Mouse (Mus musculus) liver, embryonic 12.5 days (tissue): ENCODE measurements around the gene Otud7b. TPM values are rescaled to one million over a fixed set of nuclear protein-coding genes. Genes with fewer than 3 reads are reported as not detected.
A peak's percentile ranks its signal among the peaks of the same experiment; 100 is the strongest.

Source experiments
- ATAC-seq: fragments of 200-750 bp; cut with Nextera tagmentation; 2 replicates; pipeline ENCODE4 v1.8.0; 2017; ENCODE audit warnings: moderate number of reproducible peaks, mild to moderate bottlenecking, moderate library complexity
- H3K27ac ChIP-seq: fragments of 300-500 bp; sonication (generic); 2 replicates; pipeline ENCODE4 v1.5.1; 2016; ENCODE audit warnings: mild to moderate bottlenecking
- H3K27me3 ChIP-seq: fragments of 300-500 bp; sonication (generic); replicated peaks from 2 replicates; pipeline ENCODE4 v1.6.1; 2016; ENCODE audit warnings: mild to moderate bottlenecking, moderate library complexity
- H3K36me3 ChIP-seq: fragments of 300-500 bp; sonication (generic); 2 replicates; pipeline ENCODE4 v1.6.1; 2016; ENCODE audit warnings: mild to moderate bottlenecking, moderate library complexity
- H3K4me1 ChIP-seq: fragments of 300-500 bp; sonication (generic); 2 replicates; pipeline ENCODE4 v1.6.1; 2016
- H3K4me2 ChIP-seq: fragments of 300-500 bp; sonication (generic); 2 replicates; pipeline ENCODE4 v1.6.1; 2016; ENCODE audit warnings: mild to moderate bottlenecking, moderate library complexity
- H3K4me3 ChIP-seq: fragments of 300-500 bp; sonication (generic); 2 replicates; pipeline ENCODE4 v1.5.1; 2016; ENCODE audit warnings: mild to moderate bottlenecking, moderate library complexity
- H3K9ac ChIP-seq: fragments of 300-500 bp; sonication (generic); 2 replicates; pipeline ENCODE4 v1.6.1; 2016; ENCODE audit warnings: mild to moderate bottlenecking, moderate library complexity
- H3K9me3 ChIP-seq: fragments of 300-500 bp; sonication (generic); replicated peaks from 2 replicates; pipeline ENCODE4 v1.6.1; 2016; ENCODE audit warnings: mild to moderate bottlenecking, moderate library complexity
- WGBS: fragments of 180-500 bp; shearing (Covaris S2); methylation state at CpG from one replicate; pipeline ENCODE4 v1.1.7; 2016; ENCODE audit not compliant: insufficient replicate concordance; 5-methylcytosine and 5-hydroxymethylcytosine counted together
- polyA plus RNA-seq: library from polyadenylated mRNA; unstranded; fragments of >200 nt; fragmentation: Nextera tagmentation; extraction: Ambion mirVana; gene quantifications from 2 replicates; pipeline ENCODE4 v1.2.1, GENCODE M21; 2016

The Otud7b gene
- 10.8 and 12.7 TPM in 2 replicates for polyA plus RNA-seq

DNA sequence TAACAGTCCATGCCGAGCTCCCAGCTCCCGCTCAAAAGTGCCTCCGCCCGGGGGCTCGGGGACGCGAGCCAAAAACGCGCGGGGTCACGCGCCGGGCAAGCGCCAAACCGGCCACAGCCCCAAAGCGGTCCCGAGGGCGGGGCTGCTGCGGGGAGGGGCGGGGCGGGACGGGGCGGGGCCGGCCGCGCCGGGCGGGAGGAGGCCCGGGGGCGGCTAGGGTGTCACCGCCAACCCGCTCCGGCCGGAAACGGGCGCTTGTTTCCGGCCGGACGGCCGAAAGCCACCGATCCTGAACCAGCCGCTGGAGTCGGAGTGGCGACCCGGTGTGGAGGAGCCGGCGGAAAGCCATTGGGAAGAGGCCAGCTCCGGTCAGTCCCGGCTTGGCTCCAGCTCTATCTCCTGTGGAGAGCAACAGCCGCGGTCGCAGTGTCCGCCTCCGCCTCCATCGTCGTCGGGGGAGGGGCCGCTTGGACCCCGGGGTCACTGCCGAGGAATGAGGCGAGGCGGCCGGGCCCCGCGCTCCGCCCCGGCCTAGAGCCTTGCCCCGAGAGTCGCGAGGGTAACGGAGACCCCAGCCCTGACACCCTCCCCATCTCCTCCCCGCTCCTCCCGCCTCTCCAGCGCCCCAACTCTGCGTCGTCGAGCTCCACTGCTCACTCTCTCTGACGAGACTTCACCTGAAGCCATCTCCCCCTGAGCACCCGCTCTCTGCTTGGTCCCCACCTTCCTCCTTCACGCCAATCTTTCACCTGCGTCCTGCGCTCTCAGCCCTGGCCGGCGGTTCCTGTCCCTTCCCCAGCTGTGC, at the start of gene Otud7b:
Gene Otud7b (plus strand): TSS at position 267 of the 805 bp plus-strand sequence.
- ATAC-seq, result peak; percentile 91
- Histone ChIP-seq H3K4me1 (peaks cover 46% of the 10 kb centered on the region), H3K36me3 (peaks cover 3% of the 10 kb centered on the region; the same call in 1 of the 2 replicates), H3K27ac (peak within 1 kb of the TSS; percentile 92), H3K9me3 (no peaks in the 10 kb centered on the region), H3K4me3 (peak within 1 kb of the TSS; percentile 93), H3K27me3 (no peaks in the 10 kb centered on the region), H3K4me2 (peak within 1 kb of the TSS; percentile 95), H3K9ac (peak within 1 kb of the TSS; percentile 95)
- WGBS, result under 1% methylated on average over 82 of the region's 84 CpGs

DNA sequence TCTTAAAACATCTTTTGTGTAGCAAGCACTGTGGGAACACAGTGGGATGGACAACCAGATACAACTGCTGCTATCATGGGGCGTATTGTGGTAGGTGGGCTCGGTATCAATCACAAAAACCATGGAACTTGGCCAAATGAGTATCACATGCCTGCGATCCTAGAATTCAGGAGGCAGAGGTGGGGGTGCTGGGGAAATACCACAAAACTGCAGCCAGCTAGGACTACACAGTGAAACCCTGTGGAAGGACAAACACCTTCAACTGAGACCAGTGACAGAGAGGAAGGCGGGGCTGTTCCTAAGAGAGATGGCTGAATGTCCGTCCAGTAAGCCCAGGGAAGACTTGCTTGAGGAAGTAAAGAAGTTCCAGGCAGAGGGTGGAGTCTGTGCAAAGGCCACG, 49.0 kb upstream of the Otud7b start:
- WGBS, result 75% methylated on average over 6 of the region's 6 CpGs

DNA sequence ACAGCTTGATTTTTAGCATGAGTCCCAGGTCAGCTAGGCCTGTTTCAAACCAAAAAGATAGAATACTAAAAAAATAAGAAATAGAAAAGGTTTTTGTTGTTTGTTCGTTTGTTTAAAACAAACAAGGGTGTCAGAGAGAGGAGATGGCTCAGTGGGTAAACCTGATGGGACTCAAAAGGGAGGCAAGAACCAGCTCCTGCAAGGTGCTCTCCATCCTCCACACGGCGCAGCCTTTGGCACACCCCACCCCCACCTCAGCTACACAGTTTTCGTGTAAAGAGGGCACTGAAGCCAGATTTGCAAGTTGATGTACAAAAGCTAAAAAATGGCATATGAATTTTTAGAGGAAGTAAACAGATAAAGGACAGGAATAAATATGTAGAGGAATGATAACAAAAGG, 48.3 kb upstream of the Otud7b start:
- H3K9me3 ChIP-seq, result no peaks in the 10 kb centered on the region
- peaks cover 16% of the 10 kb centered on the region for H3K36me3 ChIP-seq
- no peak overlapping the region for H3K27ac ChIP-seq
- no peak for ATAC-seq
- H3K4me3 ChIP-seq, result no peak overlapping the region
- H3K4me1 ChIP-seq, result peaks cover 15% of the 10 kb centered on the region
- no peak overlapping the region for H3K9ac ChIP-seq
- 0 out of 2 replicates have a peak overlapping the region, but pooled peaks have one; percentile 85 for H3K4me2 ChIP-seq
- WGBS, result 78% methylated on average over 4 of the region's 4 CpGs
- H3K27me3 ChIP-seq, result no peaks in the 10 kb centered on the region

More for the DNA sequence above, 49.0 kb upstream of the Otud7b start:
- ATAC-seq, result no peak
- H3K9me3 ChIP-seq, result no peaks in the 10 kb centered on the region
- no peaks in the 10 kb centered on the region for H3K27me3 ChIP-seq
- peaks cover 15% of the 10 kb centered on the region for H3K4me1 ChIP-seq
- H3K27ac ChIP-seq, result no peak overlapping the region
- H3K36me3 ChIP-seq, result peaks cover 16% of the 10 kb centered on the region
- no peak overlapping the region for H3K9ac ChIP-seq
- no peak overlapping the region for H3K4me3 ChIP-seq
- no peak overlapping the region for H3K4me2 ChIP-seq

DNA sequence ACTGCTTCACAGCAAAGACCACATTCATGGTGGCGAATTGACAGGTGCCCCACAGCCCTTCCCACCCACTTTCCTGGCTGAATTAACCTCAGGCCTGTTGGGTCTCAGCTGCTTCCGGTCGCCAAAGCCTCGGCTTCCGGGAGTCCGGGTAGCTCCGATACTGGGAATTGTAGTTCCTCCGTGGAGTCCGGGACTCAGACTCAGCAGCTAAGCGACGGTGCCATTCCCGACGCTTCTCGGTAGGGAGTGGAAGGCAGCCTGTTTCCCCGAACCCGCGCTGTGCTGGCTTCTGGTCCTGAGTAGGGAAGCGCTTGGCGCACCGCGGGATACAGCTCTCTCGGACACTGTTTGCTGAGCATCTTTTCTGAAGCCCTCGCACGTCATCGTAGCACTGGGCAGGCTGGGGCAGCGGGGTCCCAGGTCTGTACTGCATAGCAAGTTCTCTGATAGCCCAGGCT, 46.6 kb upstream of the Otud7b start:
- H3K9me3 ChIP-seq, result no peaks in the 10 kb centered on the region
- peak overlapping the region; percentile 92 for H3K27ac ChIP-seq
- peak overlapping the region; percentile 80 for H3K4me3 ChIP-seq
- H3K9ac ChIP-seq, result peak overlapping the region; percentile 90
- H3K4me2 ChIP-seq, result peak overlapping the region; percentile 85
- WGBS, result under 1% methylated on average over 26 of the region's 26 CpGs
- peak; percentile 91 for ATAC-seq
- H3K27me3 ChIP-seq, result no peaks in the 10 kb centered on the region
- H3K4me1 ChIP-seq, result peaks cover 15% of the 10 kb centered on the region
- H3K36me3 ChIP-seq, result peaks cover 11% of the 10 kb centered on the region

DNA sequence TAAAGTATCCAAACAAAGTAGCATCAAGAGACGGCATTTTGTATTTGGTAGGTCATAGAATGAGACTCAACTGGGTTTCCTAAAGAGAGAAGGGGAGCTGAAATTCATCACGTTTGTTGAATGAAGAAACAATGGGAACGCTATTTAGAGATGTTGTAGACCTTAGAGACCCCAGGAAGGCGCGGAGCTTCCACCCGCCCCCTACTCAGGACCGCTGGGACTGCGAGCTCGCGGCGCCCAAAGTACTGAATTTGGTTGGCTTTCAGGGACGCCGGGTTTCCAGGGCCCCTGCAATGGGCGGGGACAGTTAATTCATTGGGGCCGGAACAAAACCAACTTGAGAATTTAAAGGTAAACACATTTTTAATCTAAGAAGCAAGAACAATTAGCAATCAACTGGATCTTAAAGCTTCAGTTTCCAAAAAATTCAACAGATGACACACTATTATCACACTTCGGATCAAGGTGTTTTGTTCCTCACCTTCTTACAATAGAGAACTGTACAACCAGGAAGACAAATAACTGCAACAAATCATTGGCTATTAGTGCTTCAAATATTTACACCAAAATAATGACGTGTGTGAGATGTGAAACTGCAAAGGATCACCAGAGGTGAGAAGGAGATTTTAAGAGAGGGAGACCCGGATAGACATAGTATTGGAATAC, 46.0 kb upstream of the Otud7b start, which contains the start of gene Vps45:
Gene Vps45 (minus strand): TSS at position 236 of the 666 bp plus-strand sequence.
- H3K4me2 ChIP-seq, result peak within 1 kb of the TSS; percentile 85
- H3K36me3 ChIP-seq, result peaks cover 8% of the 10 kb centered on the region
- peak; percentile 80 for ATAC-seq
- peak within 1 kb of the TSS; percentile 90 for H3K9ac ChIP-seq
- H3K4me3 ChIP-seq, result peak within 1 kb of the TSS; percentile 80
- WGBS, result 3% methylated on average over 18 of the region's 18 CpGs
- H3K9me3 ChIP-seq, result no peaks in the 10 kb centered on the region
- peak within 1 kb of the TSS; percentile 92 for H3K27ac ChIP-seq
- H3K4me1 ChIP-seq, result peaks cover 15% of the 10 kb centered on the region
- no peaks in the 10 kb centered on the region for H3K27me3 ChIP-seq

DNA sequence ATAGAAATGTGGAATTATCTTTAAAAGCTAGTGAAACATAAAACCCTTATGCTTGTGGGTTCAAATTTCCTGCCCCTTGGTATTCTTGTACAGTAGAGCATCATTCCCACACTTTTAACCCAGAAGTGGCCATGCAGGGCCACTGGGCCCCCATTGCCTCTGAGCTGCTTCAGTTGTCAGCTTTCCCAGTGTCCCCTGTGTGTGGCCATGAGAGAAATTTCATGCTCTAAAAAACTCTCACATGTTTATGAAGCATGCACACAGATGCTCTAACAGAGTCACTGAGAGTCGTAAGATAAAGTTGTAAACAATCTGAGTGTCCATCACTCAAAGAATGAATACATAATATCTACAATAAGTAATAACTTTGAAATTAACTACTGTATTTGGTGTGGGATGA, 44.2 kb upstream of the Otud7b start:
- no peak overlapping the region for H3K4me3 ChIP-seq
- H3K27me3 ChIP-seq, result no peaks in the 10 kb centered on the region
- H3K36me3 ChIP-seq, result peaks cover 7% of the 10 kb centered on the region; the same call in 1 of the 2 replicates
- H3K4me1 ChIP-seq, result peaks cover 15% of the 10 kb centered on the region
- H3K27ac ChIP-seq, result no peak overlapping the region
- 74% methylated on average over 1 of the region's 1 CpGs for WGBS
- H3K9me3 ChIP-seq, result no peaks in the 10 kb centered on the region
- ATAC-seq, result no peak
- no peak overlapping the region for H3K9ac ChIP-seq
- no peak overlapping the region for H3K4me2 ChIP-seq

DNA sequence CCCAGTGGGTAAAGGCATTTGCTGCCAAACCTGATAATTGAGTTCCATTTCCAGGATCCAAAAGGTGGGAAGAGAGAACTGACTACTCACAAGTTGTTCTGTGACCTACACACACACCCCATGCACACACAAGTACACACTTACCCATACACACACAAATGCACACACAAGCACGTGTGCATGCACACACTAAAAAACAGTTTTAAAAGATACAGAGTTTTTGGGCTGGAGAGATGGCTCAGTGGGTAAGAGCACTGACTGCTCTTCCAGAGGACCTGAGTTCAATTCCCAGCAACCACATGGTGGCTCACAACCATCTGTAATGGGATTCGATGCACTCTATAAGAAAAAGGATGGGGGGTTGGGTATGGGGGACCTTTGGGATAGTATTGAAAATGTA, 41.0 kb upstream of the Otud7b start:
- 74% methylated on average over 2 of the region's 2 CpGs for WGBS
- no peak overlapping the region for H3K4me3 ChIP-seq
- no peak for ATAC-seq
- H3K4me1 ChIP-seq, result peaks cover 12% of the 10 kb centered on the region
- H3K36me3 ChIP-seq, result no peaks in the 10 kb centered on the region
- no peaks in the 10 kb centered on the region for H3K9me3 ChIP-seq
- no peak overlapping the region for H3K27ac ChIP-seq
- no peak overlapping the region for H3K9ac ChIP-seq
- H3K4me2 ChIP-seq, result no peak overlapping the region
- no peaks in the 10 kb centered on the region for H3K27me3 ChIP-seq

DNA sequence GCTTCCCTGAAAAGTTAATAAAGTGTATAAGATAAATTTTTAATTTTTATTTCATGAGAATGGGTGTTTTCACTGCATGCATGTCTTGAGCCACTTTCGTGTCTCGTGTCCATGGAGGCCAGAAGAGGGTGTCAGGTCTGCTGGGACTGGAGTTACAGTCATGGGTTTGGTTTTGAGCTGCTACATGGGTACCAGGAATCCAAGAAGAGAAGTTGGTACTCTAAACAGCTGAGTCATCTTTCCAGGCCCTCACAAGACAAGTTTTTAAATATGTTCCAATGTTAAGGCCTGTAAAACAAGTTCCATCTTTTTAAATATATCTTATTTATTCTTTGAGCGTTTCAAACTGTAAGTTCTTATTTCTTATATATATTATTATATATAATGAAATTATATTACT, 40.1 kb upstream of the Otud7b start:
- no peak for ATAC-seq
- H3K27ac ChIP-seq, result no peak overlapping the region
- WGBS, result 74% methylated on average over 3 of the region's 3 CpGs
- no peaks in the 10 kb centered on the region for H3K9me3 ChIP-seq
- no peaks in the 10 kb centered on the region for H3K27me3 ChIP-seq
- H3K4me2 ChIP-seq, result no peak overlapping the region
- H3K9ac ChIP-seq, result no peak overlapping the region
- H3K4me1 ChIP-seq, result peaks cover 13% of the 10 kb centered on the region
- no peaks in the 10 kb centered on the region for H3K36me3 ChIP-seq
- no peak overlapping the region for H3K4me3 ChIP-seq

DNA sequence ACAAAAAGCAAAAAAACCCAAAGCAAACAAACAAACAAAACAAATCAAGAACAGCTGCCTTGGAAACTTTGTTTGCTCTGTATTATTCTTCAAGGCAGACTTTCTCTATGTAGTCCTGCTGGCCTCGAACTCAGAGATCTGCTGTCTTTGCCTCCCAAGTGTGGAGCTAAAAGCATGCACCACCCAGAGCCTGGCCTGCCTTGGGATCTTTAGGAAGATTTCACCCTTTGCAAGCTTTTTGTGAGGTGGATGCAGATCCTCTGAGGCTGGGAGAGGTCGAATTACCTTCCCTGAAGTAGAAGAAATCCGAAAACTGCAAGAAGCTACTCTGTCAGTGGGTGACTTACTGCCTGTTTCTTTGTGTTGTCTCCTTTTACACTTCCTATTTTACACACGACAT, 39.2 kb upstream of the Otud7b start:
- H3K36me3 ChIP-seq, result no peaks in the 10 kb centered on the region
- no peak overlapping the region for H3K4me2 ChIP-seq
- WGBS, result 46% methylated on average over 4 of the region's 4 CpGs
- no peak overlapping the region for H3K4me3 ChIP-seq
- no peaks in the 10 kb centered on the region for H3K27me3 ChIP-seq
- no peaks in the 10 kb centered on the region for H3K9me3 ChIP-seq
- H3K27ac ChIP-seq, result no peak overlapping the region
- ATAC-seq, result no peak
- H3K4me1 ChIP-seq, result peaks cover 14% of the 10 kb centered on the region
- H3K9ac ChIP-seq, result no peak overlapping the region

DNA sequence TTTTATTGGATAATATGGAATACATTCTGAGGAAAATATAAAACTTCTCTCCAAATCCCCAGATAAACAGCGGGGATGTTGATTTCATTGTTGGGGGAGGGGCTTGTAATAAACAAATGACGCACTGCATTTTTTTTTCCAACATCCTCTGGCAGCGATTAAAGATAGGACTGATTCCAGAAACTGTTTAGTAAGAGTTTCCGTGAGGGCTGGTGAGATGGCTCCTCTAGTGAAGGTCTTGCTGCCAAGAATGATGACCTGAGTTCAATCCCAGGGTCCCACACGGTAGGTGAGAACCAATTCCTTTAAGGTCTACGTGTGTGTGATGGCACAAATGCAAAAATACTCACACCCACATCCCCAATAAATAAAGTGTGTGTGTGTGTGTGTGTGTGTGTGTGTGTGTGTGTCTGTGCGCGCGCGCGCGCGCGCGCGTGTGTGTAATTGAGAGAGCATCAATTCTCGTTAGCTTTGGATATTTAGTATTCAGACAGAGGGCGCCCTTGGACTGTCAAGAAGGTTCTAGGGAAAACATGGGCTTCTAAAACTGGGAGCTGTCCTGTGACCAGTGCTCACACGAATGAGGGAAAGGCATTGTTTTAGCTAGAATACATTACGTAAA, 38.5 kb upstream of the Otud7b start:
- H3K4me3 ChIP-seq, result peak overlapping the region; percentile 17
- H3K4me2 ChIP-seq, result peak overlapping the region; percentile 53
- ATAC-seq, result 0 out of 2 replicates have a peak, but pooled peaks have one; percentile 30
- 32% methylated on average over 20 of the region's 20 CpGs for WGBS
- no peak overlapping the region for H3K27ac ChIP-seq
- no peaks in the 10 kb centered on the region for H3K36me3 ChIP-seq
- no peaks in the 10 kb centered on the region for H3K27me3 ChIP-seq
- no peak overlapping the region for H3K9ac ChIP-seq
- H3K4me1 ChIP-seq, result peaks cover 14% of the 10 kb centered on the region
- no peaks in the 10 kb centered on the region for H3K9me3 ChIP-seq

DNA sequence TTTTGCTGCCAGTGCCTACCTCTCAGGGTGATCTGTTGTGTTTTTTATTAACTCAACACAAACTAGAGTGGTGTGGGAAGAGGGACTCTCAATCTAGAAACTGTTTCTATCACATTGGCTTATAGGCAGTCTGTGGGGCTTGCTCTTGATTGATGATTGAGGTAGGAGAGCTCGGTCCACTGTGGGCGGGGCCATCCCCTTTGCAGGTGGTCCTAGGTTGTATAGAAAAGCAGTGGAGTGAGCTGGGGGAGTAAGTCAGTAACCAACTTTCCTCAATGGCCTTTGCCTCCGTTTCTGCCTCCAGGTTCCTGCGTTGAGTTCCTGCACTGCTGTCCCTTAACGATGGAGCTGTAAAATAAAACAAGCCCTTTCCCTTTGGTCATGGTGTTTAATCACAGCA, 37.6 kb upstream of the Otud7b start:
- Histone ChIP-seq H3K4me2 (no peak overlapping the region), H3K4me1 (peaks cover 14% of the 10 kb centered on the region), H3K27me3 (no peaks in the 10 kb centered on the region), H3K27ac (no peak overlapping the region), H3K9me3 (no peaks in the 10 kb centered on the region), H3K9ac (no peak overlapping the region), H3K36me3 (no peaks in the 10 kb centered on the region), H3K4me3 (no peak overlapping the region)
- ATAC-seq, result no peak
- WGBS, result 76% methylated on average over 5 of the region's 5 CpGs

DNA sequence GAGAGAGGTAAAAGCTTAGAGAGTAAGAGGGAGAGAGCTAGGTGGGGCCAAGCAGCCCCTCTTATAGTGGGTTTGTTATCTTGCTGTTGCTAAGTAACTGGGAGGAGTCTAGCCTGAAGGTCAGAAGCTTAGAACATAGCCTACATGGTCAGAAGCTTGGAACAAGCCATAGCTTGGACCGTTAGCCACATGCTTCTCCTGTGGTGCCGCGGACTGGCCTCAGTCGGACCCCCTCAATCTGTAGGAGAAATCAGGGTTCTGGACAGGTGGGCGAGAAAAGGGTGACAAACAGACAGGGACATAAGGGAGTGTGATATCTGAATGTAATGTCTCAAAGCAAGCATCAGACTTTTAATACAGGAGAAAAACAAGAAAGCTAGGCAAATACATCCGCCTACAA, 35.3 kb upstream of the Otud7b start:
- H3K27ac ChIP-seq, result no peak overlapping the region
- H3K9ac ChIP-seq, result no peak overlapping the region
- H3K4me1 ChIP-seq, result peaks cover 14% of the 10 kb centered on the region
- no peaks in the 10 kb centered on the region for H3K27me3 ChIP-seq
- no peaks in the 10 kb centered on the region for H3K36me3 ChIP-seq
- WGBS, result 85% methylated on average over 6 of the region's 6 CpGs
- H3K9me3 ChIP-seq, result no peaks in the 10 kb centered on the region
- no peak overlapping the region for H3K4me2 ChIP-seq
- H3K4me3 ChIP-seq, result no peak overlapping the region
- no peak for ATAC-seq
